Mouse (Mus musculus) liver, embryonic 16.5 days (tissue): ENCODE data around the gene Mex3b. TPM values are rescaled to one million over a fixed set of nuclear protein-coding genes. Genes with fewer than 3 reads are reported as not detected.
A peak's percentile ranks its signal among the peaks of the same experiment; 100 is the strongest.

Experiments
- ATAC-seq: fragments of 200-750 bp; cut with Nextera tagmentation; 2 replicates; pipeline ENCODE4 v1.8.0; 2017; ENCODE audit warnings: low read depth, mild to moderate bottlenecking, moderate number of reproducible peaks, moderate library complexity
- H3K27ac ChIP-seq: fragments of 300-500 bp; sonication (generic); 2 replicates; pipeline ENCODE4 v1.5.1; 2014; ENCODE audit warnings: mild to moderate bottlenecking, low read length
- H3K27me3 ChIP-seq: fragments of 300-500 bp; sonication (generic); 2 replicates; pipeline ENCODE4 v1.6.1; 2014; ENCODE audit warnings: low read depth, low read length, mixed read lengths; ENCODE audit not compliant: control insufficient read depth, insufficient read depth
- H3K36me3 ChIP-seq: fragments of 300-500 bp; sonication (generic); 2 replicates; pipeline ENCODE4 v1.6.1; 2014; ENCODE audit warnings: mild to moderate bottlenecking; ENCODE audit not compliant: control insufficient read depth, insufficient read depth
- H3K4me1 ChIP-seq: fragments of 300-500 bp; sonication (generic); 2 replicates; pipeline ENCODE4 v1.6.1; 2014; ENCODE audit warnings: low read depth, low read length, mixed read lengths; ENCODE audit not compliant: control insufficient read depth
- H3K4me2 ChIP-seq: fragments of 300-500 bp; sonication (generic); 2 replicates; pipeline ENCODE4 v1.6.1; 2014; ENCODE audit warnings: low read depth, low read length, mixed read lengths
- H3K4me3 ChIP-seq: fragments of 300-500 bp; sonication (generic); 2 replicates; pipeline ENCODE4 v1.5.1; 2014; ENCODE audit warnings: low read depth, mild to moderate bottlenecking, low read length
- H3K9ac ChIP-seq: fragments of 300-500 bp; sonication (generic); 2 replicates; pipeline ENCODE4 v1.6.1; 2014; ENCODE audit warnings: low read depth, low read length
- H3K9me3 ChIP-seq: fragments of 300-500 bp; sonication (generic); replicated peaks from 2 replicates; pipeline ENCODE4 v1.6.1; 2016; ENCODE audit warnings: low read length; ENCODE audit not compliant: control insufficient read depth
- WGBS: fragments of 180-500 bp; shearing (Covaris S2); extraction: QIAGEN DNeasy Blood & Tissue Kit; methylation state at CpG from one replicate; pipeline ENCODE4 v1.1.7; 2014; ENCODE audit not compliant: insufficient replicate concordance; 5-methylcytosine and 5-hydroxymethylcytosine counted together
- polyA plus RNA-seq: library from polyadenylated mRNA; unstranded; fragments of >200 nt; fragmentation: Nextera tagmentation; extraction: Ambion mirVana; gene quantifications from 2 replicates; pipeline ENCODE4 v1.2.1, GENCODE M21; 2015

Gene Mex3b
- 0.41 and 0.56 TPM in 2 replicates for polyA plus RNA-seq

DNA sequence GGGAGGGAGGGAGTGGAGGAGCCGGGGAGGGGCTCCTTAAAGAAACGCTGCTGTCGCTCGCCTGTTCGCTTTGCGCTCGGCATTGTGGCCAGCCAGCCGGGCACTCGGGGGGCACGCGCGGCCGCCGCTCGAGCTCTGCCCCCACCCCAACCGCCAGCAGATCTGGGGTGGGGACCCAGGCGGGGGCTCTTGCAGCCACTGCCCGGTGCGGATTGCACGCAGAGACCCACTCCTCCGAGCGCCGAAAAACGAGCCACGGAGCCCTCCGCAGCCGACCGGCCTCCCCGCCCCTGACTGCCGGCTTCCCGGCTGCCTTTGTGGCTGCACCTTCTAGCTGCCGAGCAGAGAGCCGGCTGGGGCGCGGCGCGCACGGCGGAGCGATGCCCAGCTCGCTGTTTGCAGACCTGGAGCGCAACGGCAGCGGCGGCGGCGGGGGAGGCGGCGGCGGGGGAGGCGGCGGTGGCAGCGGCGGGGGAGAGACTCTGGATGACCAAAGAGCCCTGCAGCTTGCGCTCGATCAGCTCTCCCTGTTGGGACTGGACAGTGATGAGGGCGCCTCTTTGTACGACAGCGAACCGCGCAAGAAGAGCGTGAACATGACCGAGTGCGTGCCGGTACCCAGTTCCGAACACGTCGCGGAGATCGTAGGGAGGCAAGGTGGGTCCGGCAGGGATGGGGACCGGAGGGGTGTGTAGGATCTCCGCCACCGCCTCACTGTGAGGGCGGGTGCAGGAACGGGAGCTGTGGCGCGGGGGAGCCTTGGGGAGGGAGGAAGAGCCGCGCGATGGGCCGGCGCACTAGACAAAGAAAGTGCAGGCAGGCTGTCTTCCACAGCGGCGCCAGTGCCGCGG lies at the start of gene Mex3b:
Gene Mex3b, plus strand, starts transcription at position 63 of the 851 bp plus-strand sequence.
- Histone ChIP-seq H3K9ac (peak within 1 kb of the TSS; percentile 60), H3K36me3 (no peaks in the 10 kb centered on the region), H3K4me1 (peaks cover 17% of the 10 kb centered on the region), H3K4me2 (peak within 1 kb of the TSS; percentile 77), H3K27me3 (peaks cover 54% of the 10 kb centered on the region), H3K9me3 (no peaks in the 10 kb centered on the region), H3K4me3 (peak within 1 kb of the TSS; percentile 68), H3K27ac (peak within 1 kb of the TSS; percentile 66)
- WGBS = under 1% methylated on average over 84 of the region's 87 CpGs
- ATAC-seq = no peak

DNA sequence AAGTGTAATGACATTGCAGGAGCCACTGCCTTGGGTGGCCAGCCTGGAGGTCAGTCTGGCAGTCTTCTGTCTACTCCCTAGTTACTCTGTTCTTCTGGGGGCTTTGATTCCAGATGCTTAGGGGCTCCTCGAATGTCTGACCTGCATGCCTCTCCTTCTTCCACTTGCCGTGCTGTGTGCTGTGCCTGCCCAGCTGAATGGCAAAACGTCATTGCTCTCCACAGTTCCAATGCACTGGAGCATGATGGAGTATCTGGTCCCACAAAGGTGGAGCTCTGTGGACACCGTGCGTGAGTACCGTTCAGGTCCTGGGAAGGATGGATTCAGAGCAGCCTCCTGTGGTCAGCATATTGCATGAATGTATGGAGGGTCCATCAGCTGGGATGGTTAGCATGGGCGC lies 47.6 kb upstream of the Mex3b start:
- Histone ChIP-seq H3K9ac (no peak overlapping the region), H3K9me3 (no peaks in the 10 kb centered on the region), H3K27ac (no peak overlapping the region), H3K36me3 (no peaks in the 10 kb centered on the region), H3K4me2 (no peak overlapping the region), H3K27me3 (no peaks in the 10 kb centered on the region), H3K4me3 (no peak overlapping the region), H3K4me1 (no peaks in the 10 kb centered on the region)
- WGBS = 64% methylated on average over 7 of the region's 7 CpGs
- ATAC-seq = no peak

DNA sequence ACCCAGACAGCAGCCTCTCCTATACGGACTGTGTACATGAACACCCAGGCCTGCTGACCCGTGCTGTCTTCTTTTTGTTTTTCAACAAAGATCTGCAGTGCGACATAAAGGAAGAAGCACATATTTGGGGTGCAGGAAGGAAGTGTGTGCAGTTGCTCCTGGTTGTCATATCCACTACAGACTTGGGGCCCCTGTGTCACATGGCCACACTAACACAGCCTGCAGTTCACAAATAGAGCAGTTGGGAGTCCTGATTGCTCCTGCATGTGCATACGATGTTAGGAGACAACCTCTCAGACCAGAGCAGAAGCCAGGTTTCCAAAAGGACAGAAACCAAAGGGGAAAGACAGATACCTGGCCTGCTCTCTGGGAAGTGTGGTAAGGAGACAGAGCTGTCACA lies 46.5 kb upstream of the Mex3b start:
- 20% methylated on average over 4 of the region's 4 CpGs for WGBS
- no peak overlapping the region for H3K9ac ChIP-seq
- no peaks in the 10 kb centered on the region for H3K4me1 ChIP-seq
- H3K36me3 ChIP-seq = no peaks in the 10 kb centered on the region
- no peak for ATAC-seq
- H3K4me2 ChIP-seq = no peak overlapping the region
- no peaks in the 10 kb centered on the region for H3K27me3 ChIP-seq
- H3K27ac ChIP-seq = no peak overlapping the region
- no peaks in the 10 kb centered on the region for H3K9me3 ChIP-seq
- H3K4me3 ChIP-seq = no peak overlapping the region

DNA sequence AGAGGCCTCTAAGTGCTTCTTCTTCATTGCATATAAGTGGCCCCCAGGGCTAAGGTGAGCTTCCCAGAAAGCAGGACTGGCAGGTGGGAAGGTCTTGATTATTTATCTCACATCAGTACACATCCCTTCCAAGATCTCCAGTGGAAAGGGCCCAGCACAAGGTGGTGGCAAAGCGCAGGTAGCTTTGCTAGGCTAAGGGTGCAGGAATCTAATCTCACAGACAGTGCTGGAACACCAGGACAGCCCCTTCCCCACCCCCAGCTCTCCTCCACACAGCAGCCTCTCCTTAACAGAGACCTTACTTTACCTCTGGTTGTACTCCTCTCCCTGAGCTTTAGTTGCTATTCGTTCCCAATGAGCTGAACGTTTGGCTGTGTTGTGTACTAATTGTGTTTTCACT lies 45.6 kb upstream of the Mex3b start:
- Histone ChIP-seq H3K9me3 (no peaks in the 10 kb centered on the region), H3K4me2 (no peak overlapping the region), H3K36me3 (no peaks in the 10 kb centered on the region), H3K4me3 (no peak overlapping the region), H3K9ac (no peak overlapping the region), H3K27me3 (no peaks in the 10 kb centered on the region), H3K27ac (no peak overlapping the region), H3K4me1 (no peaks in the 10 kb centered on the region)
- no peak for ATAC-seq
- 51% methylated on average over 3 of the region's 3 CpGs for WGBS

DNA sequence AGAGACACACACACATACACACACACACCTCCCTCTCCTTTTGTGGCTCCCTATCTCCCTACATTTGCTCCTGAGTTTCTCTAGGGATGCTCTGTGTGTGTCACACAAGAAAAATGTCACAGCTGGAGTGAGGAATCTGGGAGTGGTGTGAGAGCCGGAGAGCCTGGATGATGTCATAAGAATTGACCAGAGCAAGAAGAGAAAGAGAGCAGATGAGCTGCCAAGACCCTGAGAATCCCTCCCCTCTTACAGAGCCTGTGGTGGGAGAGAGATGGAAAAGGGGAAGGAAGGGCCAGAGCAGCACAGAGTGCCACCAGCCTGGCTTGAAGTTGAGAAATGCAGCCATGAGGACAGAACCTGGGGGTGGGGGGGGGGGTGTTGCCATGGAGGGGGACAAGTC lies 44.6 kb upstream of the Mex3b start:
- H3K4me2 ChIP-seq = no peak overlapping the region
- H3K36me3 ChIP-seq = no peaks in the 10 kb centered on the region
- no peaks in the 10 kb centered on the region for H3K27me3 ChIP-seq
- H3K4me1 ChIP-seq = no peaks in the 10 kb centered on the region
- no peak for ATAC-seq
- 48% methylated on average over 1 of the region's 1 CpGs for WGBS
- H3K27ac ChIP-seq = no peak overlapping the region
- no peak overlapping the region for H3K9ac ChIP-seq
- no peak overlapping the region for H3K4me3 ChIP-seq
- H3K9me3 ChIP-seq = no peaks in the 10 kb centered on the region

DNA sequence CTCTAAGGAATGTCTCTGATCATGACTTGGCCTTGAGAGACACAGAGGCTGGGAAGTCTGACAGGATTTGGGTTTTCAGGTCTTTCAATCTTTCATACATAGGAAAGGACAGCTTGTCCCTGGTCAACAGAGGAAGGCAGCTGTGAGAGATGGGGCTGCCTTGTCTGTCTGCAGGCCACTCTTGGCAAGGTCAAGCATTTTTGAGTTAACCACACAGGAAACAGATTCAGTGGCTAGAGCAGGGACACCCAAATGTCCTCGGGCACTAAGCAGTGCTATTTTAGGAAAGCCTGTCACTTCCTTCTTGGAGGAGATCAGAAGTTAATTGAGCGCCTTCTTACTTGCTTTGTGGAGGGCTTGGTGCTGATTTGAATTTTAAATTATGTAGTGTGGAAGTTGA lies 38.9 kb upstream of the Mex3b start:
- no peak for ATAC-seq
- Histone ChIP-seq H3K27me3 (no peaks in the 10 kb centered on the region), H3K9me3 (no peaks in the 10 kb centered on the region), H3K27ac (no peak overlapping the region), H3K36me3 (no peaks in the 10 kb centered on the region), H3K4me2 (no peak overlapping the region), H3K4me1 (no peaks in the 10 kb centered on the region), H3K4me3 (no peak overlapping the region), H3K9ac (no peak overlapping the region)
- WGBS = 17% methylated on average over 2 of the region's 2 CpGs

DNA sequence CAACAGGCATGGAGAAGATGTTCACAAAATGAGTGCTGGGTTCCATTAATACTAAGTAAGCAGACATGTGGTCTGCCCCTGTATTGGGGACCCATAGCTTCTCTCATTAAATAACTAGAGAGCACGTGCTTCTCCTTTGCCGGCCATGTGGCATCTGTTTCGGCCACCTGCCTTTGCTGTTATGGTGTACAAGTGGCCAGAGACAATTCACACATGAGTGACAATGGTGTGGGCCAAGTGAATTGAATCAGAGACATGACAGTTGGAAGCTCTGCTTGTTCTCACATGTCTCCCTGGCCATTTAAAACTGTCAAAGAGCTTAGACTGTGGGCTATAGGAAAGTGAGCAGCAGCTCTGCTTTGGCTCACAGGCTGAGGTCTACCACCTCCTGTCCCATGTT lies 37.6 kb upstream of the Mex3b start:
- Histone ChIP-seq H3K27me3 (no peaks in the 10 kb centered on the region), H3K4me3 (no peak overlapping the region), H3K9me3 (no peaks in the 10 kb centered on the region), H3K4me1 (no peaks in the 10 kb centered on the region), H3K9ac (no peak overlapping the region), H3K27ac (no peak overlapping the region), H3K4me2 (no peak overlapping the region), H3K36me3 (no peaks in the 10 kb centered on the region)
- WGBS = 74% methylated on average over 3 of the region's 3 CpGs
- ATAC-seq = no peak

DNA sequence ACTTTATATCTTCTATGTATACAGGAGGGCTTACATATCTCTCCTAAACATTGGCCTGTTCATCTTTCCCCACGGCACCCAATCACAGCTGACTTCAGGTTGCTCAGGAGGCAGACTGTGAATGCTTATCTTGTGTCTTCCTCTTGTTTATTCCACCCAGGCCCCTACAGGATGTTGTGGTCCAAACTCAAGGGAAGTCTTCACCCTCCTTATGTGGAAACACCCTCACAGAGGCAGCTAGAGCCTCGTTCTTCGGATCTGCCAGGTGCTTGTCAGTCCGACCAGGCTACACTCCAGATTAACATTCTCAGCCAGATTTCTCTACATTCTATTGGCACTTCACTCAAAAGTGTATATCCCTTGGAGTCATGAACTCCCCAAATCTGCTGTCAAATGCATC lies 32.7 kb upstream of the Mex3b start:
- Histone ChIP-seq H3K9me3 (no peaks in the 10 kb centered on the region), H3K27me3 (no peaks in the 10 kb centered on the region), H3K9ac (no peak overlapping the region), H3K36me3 (no peaks in the 10 kb centered on the region), H3K27ac (no peak overlapping the region), H3K4me3 (no peak overlapping the region), H3K4me2 (no peak overlapping the region), H3K4me1 (no peaks in the 10 kb centered on the region)
- WGBS = 11% methylated on average over 4 of the region's 4 CpGs
- ATAC-seq = no peak

DNA sequence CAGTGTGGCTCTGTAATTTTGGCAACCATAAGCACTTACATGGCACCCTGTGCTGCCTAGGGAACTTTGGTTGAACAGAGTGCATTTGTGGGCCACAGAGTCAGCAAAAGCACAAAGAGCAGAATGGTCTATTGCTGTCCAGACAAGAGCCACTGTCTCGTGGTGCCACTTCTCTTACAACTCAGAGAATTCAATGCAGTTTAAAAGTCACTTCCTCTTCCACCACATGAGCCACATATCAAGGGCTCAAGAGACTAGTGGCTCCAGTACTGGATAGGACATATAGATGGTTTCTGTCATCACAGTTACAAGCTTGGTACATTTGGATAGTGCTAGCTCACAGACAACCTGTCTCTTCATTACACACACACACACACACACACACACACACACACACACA lies 28.7 kb upstream of the Mex3b start:
- no peak overlapping the region for H3K4me2 ChIP-seq
- no peaks in the 10 kb centered on the region for H3K4me1 ChIP-seq
- H3K27ac ChIP-seq = no peak overlapping the region
- 3% methylated on average over 1 of the region's 1 CpGs for WGBS
- H3K9me3 ChIP-seq = no peaks in the 10 kb centered on the region
- no peak for ATAC-seq
- H3K36me3 ChIP-seq = no peaks in the 10 kb centered on the region
- no peaks in the 10 kb centered on the region for H3K27me3 ChIP-seq
- H3K4me3 ChIP-seq = no peak overlapping the region
- H3K9ac ChIP-seq = no peak overlapping the region
